Mouse (Mus musculus): ENCODE measurements at regions not wholly inside any gene's neighbourhood (a gene's known extent, or its start where the extent isn't known, plus 50 kb on each side); places are given as distances from the start of the nearest gene placed in this dataset.
A peak's percentile ranks its signal among the peaks of the same experiment; 100 is the strongest.

- Histone ChIP-seq H3K4me2 (replicated peaks; ENCODE audit: low read depth, low read length) (no peak overlapping the region), H3K4me3 (ENCODE audit: low read depth, low read length) (no peak overlapping the region), H3K9me3 (ENCODE audit: low read length) (no peaks in the 10 kb centered on the region), H3K9ac (replicated peaks; ENCODE audit: low read depth) (no peak overlapping the region), H3K27me3 (replicated peaks; ENCODE audit: insufficient read depth, low read length) (no peaks in the 10 kb centered on the region), H3K4me1 (ENCODE audit: insufficient read depth, low read depth, low read length) (no peaks in the 10 kb centered on the region), H3K27ac (ENCODE audit: low read length) (no peak overlapping the region), H3K36me3 (ENCODE audit: insufficient read depth, low read length) (no peaks in the 10 kb centered on the region)
- DNase-seq (ENCODE audit: low spot score) = peak; percentile 15
- 37% methylated on average over 7 of the region's 7 CpGs for WGBS
- ATAC-seq = no peak
- no peak for TF ChIP-seq CTCF (IDR thresholded peaks at IDR 0.05)
- TF ChIP-seq EP300 (IDR thresholded peaks at IDR 0.05) = no peak
These were observed 113.9 kb downstream of the Tex36 start for GRCm38 (mm10) chr7:133487887-133488630.

- H3K4me3 ChIP-seq (ENCODE audit: low read depth, low read length) = no peak overlapping the region
- H3K27me3 ChIP-seq (replicated peaks; ENCODE audit: insufficient read depth, low read length) = no peaks in the 10 kb centered on the region
- H3K9me3 ChIP-seq (ENCODE audit: low read length) = no peaks in the 10 kb centered on the region
- TF ChIP-seq CTCF (IDR thresholded peaks at IDR 0.05) (no peak), EP300 (IDR thresholded peaks at IDR 0.05) (no peak)
- no peak overlapping the region for H3K9ac ChIP-seq (replicated peaks; ENCODE audit: low read depth)
- ATAC-seq (no peak), DNase-seq (ENCODE audit: low spot score) (no peak)
- no peak overlapping the region for H3K27ac ChIP-seq (ENCODE audit: low read length)
- H3K36me3 ChIP-seq (ENCODE audit: insufficient read depth, low read length) = no peaks in the 10 kb centered on the region
- no peak overlapping the region for H3K4me2 ChIP-seq (replicated peaks; ENCODE audit: low read depth, low read length)
- H3K4me1 ChIP-seq (ENCODE audit: insufficient read depth, low read depth, low read length) = no peaks in the 10 kb centered on the region
- 65% methylated on average over 8 of the region's 8 CpGs for WGBS
These were observed 117.5 kb downstream of the Tex36 start for GRCm38 (mm10) chr7:133484430-133484841.

GRCm38 (mm10) chr7:133481529-133481928 is 120.4 kb downstream of the Tex36 start:
- Histone ChIP-seq H3K4me3 (ENCODE audit: low read depth, low read length) (no peak overlapping the region), H3K27ac (ENCODE audit: low read length) (no peak overlapping the region), H3K4me2 (replicated peaks; ENCODE audit: low read depth, low read length) (no peak overlapping the region), H3K9me3 (ENCODE audit: low read length) (no peaks in the 10 kb centered on the region), H3K36me3 (ENCODE audit: insufficient read depth, low read length) (no peaks in the 10 kb centered on the region), H3K27me3 (replicated peaks; ENCODE audit: insufficient read depth, low read length) (no peaks in the 10 kb centered on the region), H3K4me1 (ENCODE audit: insufficient read depth, low read depth, low read length) (no peaks in the 10 kb centered on the region), H3K9ac (replicated peaks; ENCODE audit: low read depth) (no peak overlapping the region)
- TF ChIP-seq EP300 (IDR thresholded peaks at IDR 0.05) (no peak), CTCF (IDR thresholded peaks at IDR 0.05) (no peak)
- ATAC-seq (no peak), DNase-seq (ENCODE audit: low spot score) (no peak)
- 60% methylated on average over 6 of the region's 6 CpGs for WGBS

GRCm38 (mm10) chr7:133479679-133480078 is 122.3 kb downstream of the Tex36 start:
- Histone ChIP-seq H3K27me3 (replicated peaks; ENCODE audit: insufficient read depth, low read length) (no peaks in the 10 kb centered on the region), H3K27ac (ENCODE audit: low read length) (no peak overlapping the region), H3K4me1 (ENCODE audit: insufficient read depth, low read depth, low read length) (no peaks in the 10 kb centered on the region), H3K4me2 (replicated peaks; ENCODE audit: low read depth, low read length) (no peak overlapping the region), H3K9me3 (ENCODE audit: low read length) (no peaks in the 10 kb centered on the region), H3K9ac (replicated peaks; ENCODE audit: low read depth) (no peak overlapping the region), H3K4me3 (ENCODE audit: low read depth, low read length) (no peak overlapping the region), H3K36me3 (ENCODE audit: insufficient read depth, low read length) (no peaks in the 10 kb centered on the region)
- DNase-seq (ENCODE audit: low spot score) = no peak
- WGBS = 20% methylated on average over 7 of the region's 7 CpGs
- no peak for ATAC-seq
- TF ChIP-seq EP300 (IDR thresholded peaks at IDR 0.05) (no peak), CTCF (IDR thresholded peaks at IDR 0.05) (no peak)

- no peaks in the 10 kb centered on the region for H3K27me3 ChIP-seq (replicated peaks; ENCODE audit: insufficient read depth, low read length)
- DNase-seq (ENCODE audit: low spot score) (no peak), ATAC-seq (no peak)
- no peak overlapping the region for H3K9ac ChIP-seq (replicated peaks; ENCODE audit: low read depth)
- no peaks in the 10 kb centered on the region for H3K36me3 ChIP-seq (ENCODE audit: insufficient read depth, low read length)
- WGBS = 77% methylated on average over 5 of the region's 5 CpGs
- H3K27ac ChIP-seq (ENCODE audit: low read length) = no peak overlapping the region
- TF ChIP-seq EP300 (IDR thresholded peaks at IDR 0.05) = no peak
- TF ChIP-seq CTCF (IDR thresholded peaks at IDR 0.05) = peak; percentile 35; the same call in 1 of the 2 replicates
- no peak overlapping the region for H3K4me3 ChIP-seq (ENCODE audit: low read depth, low read length)
- H3K4me2 ChIP-seq (replicated peaks; ENCODE audit: low read depth, low read length) = no peak overlapping the region
- H3K4me1 ChIP-seq (ENCODE audit: insufficient read depth, low read depth, low read length) = no peaks in the 10 kb centered on the region
- no peaks in the 10 kb centered on the region for H3K9me3 ChIP-seq (ENCODE audit: low read length)
These were observed 124.0 kb downstream of the Tex36 start for GRCm38 (mm10) chr7:133477933-133478332.

GRCm38 (mm10) chr7:133477221-133477620 is 124.7 kb downstream of the Tex36 start:
- Histone ChIP-seq H3K36me3 (ENCODE audit: insufficient read depth, low read length) (no peaks in the 10 kb centered on the region), H3K4me2 (replicated peaks; ENCODE audit: low read depth, low read length) (no peak overlapping the region), H3K27ac (ENCODE audit: low read length) (no peak overlapping the region), H3K9me3 (ENCODE audit: low read length) (no peaks in the 10 kb centered on the region), H3K9ac (replicated peaks; ENCODE audit: low read depth) (no peak overlapping the region), H3K4me1 (ENCODE audit: insufficient read depth, low read depth, low read length) (no peaks in the 10 kb centered on the region), H3K4me3 (ENCODE audit: low read depth, low read length) (no peak overlapping the region), H3K27me3 (replicated peaks; ENCODE audit: insufficient read depth, low read length) (no peaks in the 10 kb centered on the region)
- ATAC-seq (no peak), DNase-seq (ENCODE audit: low spot score) (no peak)
- 84% methylated on average over 6 of the region's 6 CpGs for WGBS
- no peak for TF ChIP-seq EP300 (IDR thresholded peaks at IDR 0.05)
- TF ChIP-seq CTCF (IDR thresholded peaks at IDR 0.05) = no peak
